Mouse (Mus musculus): ENCODE measurements around the gene Clec11a. TPM values are rescaled to one million over a fixed set of nuclear protein-coding genes. Genes with fewer than 3 reads are reported as not detected.

Gene Clec11a
- polyA plus RNA-seq, 1 experiment from 2014 or later, result 6.0 TPM

DNA sequence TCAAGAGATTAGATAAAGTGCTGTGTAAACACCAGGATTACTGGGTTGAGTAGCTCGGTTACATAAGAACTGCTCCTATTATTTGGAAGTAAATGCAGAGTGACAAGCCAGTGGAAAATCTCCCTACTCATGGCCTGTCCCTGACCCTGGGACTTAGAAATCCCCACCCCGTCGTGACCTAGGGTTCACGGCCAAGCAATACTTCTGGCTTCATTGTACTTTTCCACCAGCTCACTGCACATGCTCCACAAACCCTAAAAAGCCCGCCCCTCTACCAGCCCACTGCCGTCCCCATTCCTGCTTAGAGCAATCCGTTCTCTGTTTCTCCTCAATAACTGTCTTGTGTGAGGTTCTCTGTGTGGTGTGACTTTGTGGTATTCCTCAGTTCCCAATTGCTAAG, 18.9 kb downstream of the Clec11a start:
- Histone ChIP-seq H3K9ac (ENCODE audit: low read depth, low read length) (no peak overlapping the region), H3K27ac (no peak overlapping the region), H3K27me3 (ENCODE audit: insufficient read depth, low read length) (no peaks in the 10 kb centered on the region), H3K4me1 (replicated peaks; ENCODE audit: insufficient read depth, low read length) (no peaks in the 10 kb centered on the region), H3K4me2 (ENCODE audit: low read length) (no peak overlapping the region), H3K9me3 (replicated peaks; ENCODE audit: low read length) (no peaks in the 10 kb centered on the region), H3K4me3 (replicated peaks; ENCODE audit: low read depth, low read length) (no peak overlapping the region), H3K36me3 (ENCODE audit: insufficient read depth, low read length) (no peaks in the 10 kb centered on the region)
- TF ChIP-seq CTCF (IDR thresholded peaks at IDR 0.05; ENCODE audit: low read depth), result no peak
- no peak for DNase-seq (ENCODE audit: low spot score)
- 74% methylated on average over 7 of the region's 7 CpGs for WGBS
- no peak for ATAC-seq (replicated peaks; ENCODE audit: low FRiP score, low read depth)

DNA sequence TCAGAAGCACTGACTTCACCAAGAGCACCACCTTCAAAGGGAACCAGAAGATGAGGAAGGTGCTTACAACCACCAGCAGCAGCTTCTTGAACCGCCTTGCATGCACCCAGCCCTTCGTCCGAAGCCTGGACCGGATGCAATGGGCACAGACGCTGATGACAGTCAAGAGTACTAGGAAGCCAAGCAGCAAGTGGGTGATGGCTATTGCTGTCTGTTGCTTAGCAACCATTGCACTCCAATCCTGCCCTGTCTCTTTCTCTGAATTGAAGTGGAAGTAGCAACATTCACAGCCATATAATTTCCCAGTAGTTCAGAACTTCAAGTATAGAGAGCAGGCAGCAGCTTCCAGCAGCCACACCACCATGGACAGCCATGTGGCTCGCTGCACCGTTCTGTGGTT, 25.1 kb downstream of the Clec11a start:
- H3K9me3 ChIP-seq (replicated peaks; ENCODE audit: low read length), result no peaks in the 10 kb centered on the region
- no peak for TF ChIP-seq CTCF (IDR thresholded peaks at IDR 0.05; ENCODE audit: low read depth)
- 75% methylated on average over 7 of the region's 7 CpGs for WGBS
- no peak overlapping the region for H3K4me2 ChIP-seq (ENCODE audit: low read length)
- ATAC-seq (replicated peaks; ENCODE audit: low FRiP score, low read depth) (no peak), DNase-seq (ENCODE audit: low spot score) (no peak)
- H3K9ac ChIP-seq (ENCODE audit: low read depth, low read length), result no peak overlapping the region
- no peaks in the 10 kb centered on the region for H3K27me3 ChIP-seq (ENCODE audit: insufficient read depth, low read length)
- no peaks in the 10 kb centered on the region for H3K36me3 ChIP-seq (ENCODE audit: insufficient read depth, low read length)
- no peak overlapping the region for H3K27ac ChIP-seq
- H3K4me1 ChIP-seq (replicated peaks; ENCODE audit: insufficient read depth, low read length), result no peaks in the 10 kb centered on the region
- H3K4me3 ChIP-seq (replicated peaks; ENCODE audit: low read depth, low read length), result no peak overlapping the region

DNA sequence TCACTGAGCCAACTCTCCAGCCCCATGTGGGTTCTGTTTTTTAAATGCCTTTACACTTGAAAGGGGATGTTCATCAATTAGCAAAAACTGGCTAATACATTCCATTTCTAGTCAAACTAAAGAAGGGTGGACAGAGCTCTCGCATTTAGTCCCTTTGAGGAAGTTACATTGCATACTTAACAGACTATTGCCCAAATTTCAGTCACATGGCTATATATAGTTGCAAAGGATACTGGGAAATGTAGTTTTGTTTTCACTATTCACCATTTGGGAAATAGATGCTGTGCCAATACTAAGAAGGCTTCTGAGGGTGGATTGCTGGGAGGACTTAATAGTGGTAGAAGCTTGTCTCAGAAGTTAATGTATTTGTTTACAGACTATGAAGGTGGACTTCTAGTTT, 25.7 kb downstream of the Clec11a start:
- no peak overlapping the region for H3K4me2 ChIP-seq (ENCODE audit: low read length)
- no peaks in the 10 kb centered on the region for H3K36me3 ChIP-seq (ENCODE audit: insufficient read depth, low read length)
- no peaks in the 10 kb centered on the region for H3K27me3 ChIP-seq (ENCODE audit: insufficient read depth, low read length)
- no peaks in the 10 kb centered on the region for H3K4me1 ChIP-seq (replicated peaks; ENCODE audit: insufficient read depth, low read length)
- no peak overlapping the region for H3K27ac ChIP-seq
- 54% methylated on average over 1 of the region's 1 CpGs for WGBS
- ATAC-seq (replicated peaks; ENCODE audit: low FRiP score, low read depth) (no peak), DNase-seq (ENCODE audit: low spot score) (no peak)
- TF ChIP-seq CTCF (IDR thresholded peaks at IDR 0.05; ENCODE audit: low read depth), result no peak
- H3K9me3 ChIP-seq (replicated peaks; ENCODE audit: low read length), result no peaks in the 10 kb centered on the region
- no peak overlapping the region for H3K4me3 ChIP-seq (replicated peaks; ENCODE audit: low read depth, low read length)
- H3K9ac ChIP-seq (ENCODE audit: low read depth, low read length), result no peak overlapping the region

DNA sequence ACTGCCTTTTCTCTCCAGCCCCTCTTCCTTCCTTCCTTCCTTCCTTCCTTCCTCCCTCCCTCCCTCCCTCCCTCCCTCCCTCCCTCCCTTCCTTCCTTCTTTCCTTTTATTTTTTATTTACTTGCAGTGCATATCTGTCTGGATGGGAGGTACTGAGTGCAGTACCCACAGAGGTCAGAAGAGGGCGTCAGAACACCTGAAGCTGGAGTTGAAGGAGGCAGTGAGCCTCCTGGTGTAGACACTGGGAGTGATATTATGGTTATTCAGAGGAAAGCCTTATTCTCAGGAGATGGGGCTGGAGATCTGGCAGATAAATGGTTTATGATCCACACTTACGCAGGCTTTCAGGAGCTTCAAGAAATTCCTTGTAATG, 29.5 kb downstream of the Clec11a start:
- H3K4me3 ChIP-seq (replicated peaks; ENCODE audit: low read depth, low read length), result no peak overlapping the region
- no peak overlapping the region for H3K9ac ChIP-seq (ENCODE audit: low read depth, low read length)
- H3K9me3 ChIP-seq (replicated peaks; ENCODE audit: low read length), result no peaks in the 10 kb centered on the region
- 45% methylated on average over 2 of the region's 2 CpGs for WGBS
- ATAC-seq (replicated peaks; ENCODE audit: low FRiP score, low read depth) (no peak), DNase-seq (ENCODE audit: low spot score) (no peak)
- H3K4me1 ChIP-seq (replicated peaks; ENCODE audit: insufficient read depth, low read length), result no peaks in the 10 kb centered on the region
- no peaks in the 10 kb centered on the region for H3K36me3 ChIP-seq (ENCODE audit: insufficient read depth, low read length)
- no peaks in the 10 kb centered on the region for H3K27me3 ChIP-seq (ENCODE audit: insufficient read depth, low read length)
- no peak overlapping the region for H3K4me2 ChIP-seq (ENCODE audit: low read length)
- TF ChIP-seq CTCF (IDR thresholded peaks at IDR 0.05; ENCODE audit: low read depth), result peak; percentile 56
- H3K27ac ChIP-seq, result no peak overlapping the region

DNA sequence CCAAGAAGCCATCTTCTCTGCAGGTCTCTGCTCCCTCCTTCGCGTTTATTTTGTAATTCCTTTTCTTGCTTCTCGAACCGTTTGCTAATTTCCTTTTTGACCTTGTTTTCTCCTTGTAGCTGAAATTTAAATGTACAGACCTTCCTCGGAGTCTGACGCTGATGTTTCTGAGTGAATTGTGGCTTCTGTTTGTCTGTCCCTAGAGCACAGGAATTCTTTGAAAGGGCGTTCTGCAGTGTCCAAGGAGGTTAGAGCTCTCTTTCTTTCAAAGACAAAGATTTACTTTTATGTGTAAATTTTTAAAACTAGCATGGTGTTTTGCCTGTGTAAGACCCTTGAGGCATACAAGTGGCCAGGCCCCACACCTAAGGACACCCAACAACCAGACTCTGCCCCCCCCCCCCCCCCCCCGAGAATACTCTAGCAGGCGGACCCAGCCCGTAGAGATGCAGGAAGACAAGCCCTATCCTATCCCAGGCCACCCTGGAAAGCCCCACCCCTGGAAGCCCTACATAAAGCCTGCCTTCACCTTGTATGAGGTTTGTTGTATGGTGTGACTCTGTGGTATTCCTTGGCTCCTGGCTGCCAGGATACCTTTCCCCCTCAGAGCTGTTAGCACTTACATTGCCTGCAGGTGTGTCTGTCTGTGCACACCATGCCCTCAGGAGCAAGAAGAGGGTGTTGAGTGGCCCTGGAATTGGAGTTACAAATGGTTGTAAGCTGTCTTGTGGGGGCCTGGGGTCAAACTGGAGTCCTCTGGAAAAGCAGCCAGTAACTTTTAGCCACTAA, 30.0 kb downstream of the Clec11a start:
- DNase-seq (ENCODE audit: low spot score), result no peak
- ATAC-seq (replicated peaks; ENCODE audit: low FRiP score, low read depth), result no peak
- Histone ChIP-seq H3K9ac (ENCODE audit: low read depth, low read length) (no peak overlapping the region), H3K9me3 (replicated peaks; ENCODE audit: low read length) (no peaks in the 10 kb centered on the region), H3K4me2 (ENCODE audit: low read length) (no peak overlapping the region), H3K4me1 (replicated peaks; ENCODE audit: insufficient read depth, low read length) (no peaks in the 10 kb centered on the region), H3K36me3 (ENCODE audit: insufficient read depth, low read length) (no peaks in the 10 kb centered on the region), H3K27ac (no peak overlapping the region), H3K4me3 (replicated peaks; ENCODE audit: low read depth, low read length) (no peak overlapping the region), H3K27me3 (ENCODE audit: insufficient read depth, low read length) (no peaks in the 10 kb centered on the region)
- no peak for TF ChIP-seq CTCF (IDR thresholded peaks at IDR 0.05; ENCODE audit: low read depth)
- WGBS, result 72% methylated on average over 10 of the region's 10 CpGs

DNA sequence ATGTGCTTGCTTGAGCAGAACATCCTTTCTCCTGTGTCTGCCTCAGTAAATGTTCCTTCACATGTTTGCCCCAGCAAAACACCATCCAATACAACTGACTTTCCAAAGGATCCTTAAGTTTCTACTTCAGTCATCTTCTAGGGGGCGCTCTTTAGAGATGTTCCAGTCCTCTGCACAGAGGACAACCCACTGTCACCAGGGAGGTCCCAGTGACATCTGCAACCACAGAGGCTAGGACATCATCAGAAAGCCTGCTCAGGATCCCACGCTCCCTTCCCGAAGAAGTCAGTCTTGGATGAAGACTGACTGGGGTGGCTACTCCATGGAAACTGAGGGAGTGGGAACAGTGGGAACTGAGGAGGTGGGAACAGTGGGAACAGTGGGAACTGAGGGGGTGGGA, 31.2 kb downstream of the Clec11a start:
- no peak for DNase-seq (ENCODE audit: low spot score)
- WGBS, result 74% methylated on average over 3 of the region's 3 CpGs

GRCm38 (mm10) chr7:44274096-44274495, 32.6 kb downstream of the Clec11a start:
- no peaks in the 10 kb centered on the region for H3K27me3 ChIP-seq (ENCODE audit: insufficient read depth, low read length)
- 36% methylated on average over 11 of the region's 11 CpGs for WGBS
- ATAC-seq (replicated peaks; ENCODE audit: low FRiP score, low read depth) (no peak), DNase-seq (ENCODE audit: low spot score) (no peak)
- no peaks in the 10 kb centered on the region for H3K4me1 ChIP-seq (replicated peaks; ENCODE audit: insufficient read depth, low read length)
- H3K36me3 ChIP-seq (ENCODE audit: insufficient read depth, low read length), result no peaks in the 10 kb centered on the region
- no peak overlapping the region for H3K27ac ChIP-seq
- H3K9ac ChIP-seq (ENCODE audit: low read depth, low read length), result no peak overlapping the region
- H3K4me3 ChIP-seq (replicated peaks; ENCODE audit: low read depth, low read length), result no peak overlapping the region
- no peak for TF ChIP-seq CTCF (IDR thresholded peaks at IDR 0.05; ENCODE audit: low read depth)
- H3K4me2 ChIP-seq (ENCODE audit: low read length), result no peak overlapping the region
- H3K9me3 ChIP-seq (replicated peaks; ENCODE audit: low read length), result no peaks in the 10 kb centered on the region

More for the DNA sequence above, 31.2 kb downstream of the Clec11a start:
- ATAC-seq (replicated peaks; ENCODE audit: low FRiP score, low read depth), result no peak
- Histone ChIP-seq H3K9ac (ENCODE audit: low read depth, low read length) (no peak overlapping the region), H3K27ac (no peak overlapping the region), H3K4me3 (replicated peaks; ENCODE audit: low read depth, low read length) (no peak overlapping the region), H3K9me3 (replicated peaks; ENCODE audit: low read length) (no peaks in the 10 kb centered on the region), H3K4me2 (ENCODE audit: low read length) (no peak overlapping the region), H3K4me1 (replicated peaks; ENCODE audit: insufficient read depth, low read length) (no peaks in the 10 kb centered on the region), H3K27me3 (ENCODE audit: insufficient read depth, low read length) (no peaks in the 10 kb centered on the region), H3K36me3 (ENCODE audit: insufficient read depth, low read length) (no peaks in the 10 kb centered on the region)
- TF ChIP-seq CTCF (IDR thresholded peaks at IDR 0.05; ENCODE audit: low read depth), result no peak
